In genomic region chr12:52934989-52935388, GRCm38 (mm10) we compare ENCODE assay signal across 21 mouse cellular contexts.
DNase-seq lines count a peak whose midpoint lies in the region; ATAC-seq and TF ChIP-seq lines count a peak whose summit lies in the region.
"Had no signal": no experiment of that assay in that cellular context is flagged by ENCODE, and none has a peak within 500 bp of the region (broad histone marks: within the 10 kb centered on the region; RNA-seq: fewer than 3 reads in every experiment).

No protein-coding gene starts in this region.

- WGBS in forebrain, postnatal 0 days: 97% methylated on average over 3 of the region's 3 CpGs
- WGBS in forebrain, embryonic 15.5 days: 93% methylated on average over 3 of the region's 3 CpGs

- H3K4me1 ChIP-seq in forebrain, postnatal 0 days (ENCODE audit: insufficient read depth): no peaks in the 10 kb centered on the region; the same call in 1 of the 2 replicates
- peaks cover 10% of the 10 kb centered on the region; the same call in 1 of the 2 replicates for H3K4me1 ChIP-seq in forebrain, embryonic 15.5 days
- H3K4me1 ChIP-seq: heart, embryonic 12.5 days had no signal

- H3K9ac ChIP-seq in forebrain, postnatal 0 days: no peak overlapping the region
- H3K9ac ChIP-seq in forebrain, embryonic 15.5 days (replicated peaks): no peak overlapping the region
- H3K9ac ChIP-seq: embryonic facial prominence, embryonic 12.5 days; heart, embryonic 12.5 days had no signal

- no peaks in the 10 kb centered on the region for H3K27me3 ChIP-seq in forebrain, postnatal 0 days (ENCODE audit: insufficient read depth, low read length)
- no peaks in the 10 kb centered on the region for H3K27me3 ChIP-seq in forebrain, embryonic 15.5 days
- H3K27me3 ChIP-seq: embryonic facial prominence, embryonic 12.5 days; heart, embryonic 12.5 days had no signal

- no peak overlapping the region for H3K4me3 ChIP-seq in forebrain, postnatal 0 days (ENCODE audit: low read depth, low read length)
- no peak overlapping the region for H3K4me3 ChIP-seq in forebrain, embryonic 15.5 days
- no peak overlapping the region for H3K4me3 ChIP-seq in left cerebral cortex, adult 2 months
- H3K4me3 ChIP-seq: embryonic facial prominence, embryonic 12.5 days; heart, embryonic 12.5 days had no signal

- no peak overlapping the region for H3K4me2 ChIP-seq in forebrain, postnatal 0 days (ENCODE audit: low read depth)
- H3K4me2 ChIP-seq in forebrain, embryonic 15.5 days (replicated peaks): no peak overlapping the region
- H3K4me2 ChIP-seq: embryonic facial prominence, embryonic 12.5 days; heart, embryonic 12.5 days; midbrain, embryonic 11.5 days had no signal

- H3K9me3 ChIP-seq in forebrain, postnatal 0 days (ENCODE audit: low read length): no peaks in the 10 kb centered on the region
- H3K9me3 ChIP-seq in forebrain, embryonic 15.5 days: no peaks in the 10 kb centered on the region
- H3K9me3 ChIP-seq: embryonic facial prominence, embryonic 12.5 days had no signal

- no peaks in the 10 kb centered on the region for H3K36me3 ChIP-seq in forebrain, postnatal 0 days (ENCODE audit: insufficient read depth)
- H3K36me3 ChIP-seq in forebrain, embryonic 15.5 days: no peaks in the 10 kb centered on the region
- H3K36me3 ChIP-seq: embryonic facial prominence, embryonic 12.5 days; G1E had no signal

- peak; percentile 39 for TF ChIP-seq CTCF in forebrain, postnatal 0 days (IDR thresholded peaks at IDR 0.05; ENCODE audit: low read depth)
- TF ChIP-seq CTCF in left cerebral cortex, adult 2 months (IDR thresholded peaks at IDR 0.05): peak; percentile 49

- no peak for DNase-seq in forebrain, postnatal 0 days
- no peak for DNase-seq in left cerebral cortex, adult 2 months (ENCODE audit: extremely low spot score in 1 of 2, low spot score in 2 of 2)
- no peak for DNase-seq in left cerebral cortex, postnatal 10 days (ENCODE audit: extremely low spot score in 1 of 2, low spot score in 2 of 2)
- peak; percentile 6 for DNase-seq in 3T3-L1 (ENCODE audit: low read depth, low spot score)
- DNase-seq in R1 (ENCODE audit: low read depth, low spot score): peak; percentile 67
- no peak for DNase-seq in ovary, postnatal 10 days (ENCODE audit: low spot score)
- DNase-seq in ovary, postnatal 36 days (ENCODE audit: low spot score): no peak
- DNase-seq: adrenal gland, adult 8-10 months; cerebellum, adult 11 months; cerebellum, postnatal 14 days; gastrocnemius, postnatal 25 days; heart, postnatal 4 days; layer of hippocampus, postnatal 36 days; left cerebral cortex, postnatal 4 days had no signal

- intact Hi-C loops in left cerebral cortex, adult 2 months (cut with DNase I): no loop called here
- intact Hi-C loops in left cerebral cortex, postnatal 10 days (cut with DNase I): no loop called here

- no peak overlapping the region for H3K27ac ChIP-seq in forebrain, postnatal 0 days (ENCODE audit: low read depth, low read length)
- no peak overlapping the region for H3K27ac ChIP-seq in forebrain, embryonic 15.5 days (replicated peaks)
- no peak overlapping the region for H3K27ac ChIP-seq in left cerebral cortex, adult 2 months
- H3K27ac ChIP-seq: embryonic facial prominence, embryonic 12.5 days; macrophage had no signal

- no peak for ATAC-seq in forebrain, postnatal 0 days
- ATAC-seq in forebrain, embryonic 15.5 days (replicated peaks): no peak
- ATAC-seq: forebrain, embryonic 16.5 days had no signal

Comparison
In these comparisons a context has a peak if more than half of its experiments do, and no peak if none do; other contexts are left out.
1. DNase-seq: peak in 3T3-L1 (single experiment) and R1 (single experiment); none in forebrain, postnatal 0 days (single experiment), left cerebral cortex, adult 2 months (0 of 2), left cerebral cortex, postnatal 10 days (0 of 2), ovary, postnatal 10 days (single experiment) and ovary, postnatal 36 days (single experiment).